Mouse (Mus musculus) forebrain, embryonic 15.5 days (tissue): ENCODE measurements around the gene Cer1. TPM values are rescaled to one million over a fixed set of nuclear protein-coding genes. Genes with fewer than 3 reads are reported as not detected.

Experiments used
- ATAC-seq: fragments of 200-750 bp; cut with Nextera tagmentation; replicated peaks from 2 replicates; pipeline ENCODE4 v1.8.0; 2017; ENCODE audit warnings: mild to moderate bottlenecking, moderate TSS enrichment, moderate library complexity
- H3K27ac ChIP-seq: fragments of 300-500 bp; sonication (generic); replicated peaks from 2 replicates; pipeline ENCODE4 v1.5.1; 2015; ENCODE audit warnings: mild to moderate bottlenecking, inconsistent platforms
- H3K27me3 ChIP-seq: fragments of 300-500 bp; sonication (generic); 2 replicates; pipeline ENCODE4 v1.6.1; 2015; ENCODE audit warnings: inconsistent platforms
- H3K36me3 ChIP-seq: fragments of 300-500 bp; sonication (generic); 2 replicates; pipeline ENCODE4 v1.6.1; 2015; ENCODE audit warnings: mild to moderate bottlenecking, inconsistent platforms
- H3K4me1 ChIP-seq: fragments of 300-500 bp; sonication (generic); 2 replicates; pipeline ENCODE4 v1.6.1; 2015; ENCODE audit warnings: inconsistent platforms
- H3K4me2 ChIP-seq: fragments of 300-500 bp; sonication (generic); replicated peaks from 2 replicates; pipeline ENCODE4 v1.6.1; 2015; ENCODE audit warnings: mild to moderate bottlenecking, inconsistent platforms
- H3K4me3 ChIP-seq: fragments of 300-500 bp; sonication (generic); 2 replicates; pipeline ENCODE4 v1.5.1; 2015; ENCODE audit warnings: mild to moderate bottlenecking, inconsistent platforms
- H3K9ac ChIP-seq: fragments of 300-500 bp; sonication (generic); replicated peaks from 2 replicates; pipeline ENCODE4 v1.6.1; 2015; ENCODE audit warnings: mild to moderate bottlenecking, inconsistent platforms
- H3K9me3 ChIP-seq: fragments of 300-500 bp; sonication (generic); 2 replicates; pipeline ENCODE4 v1.6.1; 2016; ENCODE audit warnings: inconsistent platforms
- WGBS: fragments of 180-500 bp; shearing (Covaris S2); methylation state at CpG from one replicate; pipeline ENCODE4 v1.1.7; 2015; ENCODE audit warnings: mixed read lengths; 5-methylcytosine and 5-hydroxymethylcytosine counted together
- polyA plus RNA-seq: library from polyadenylated mRNA; unstranded; fragments of >200 nt; fragmentation: Nextera tagmentation; extraction: Ambion mirVana; gene quantifications from 2 replicates; pipeline ENCODE4 v1.2.1, GENCODE M21; 2015

Cer1 gene
- polyA plus RNA-seq, 1 experiment from 2014 or later: 0.19 TPM

DNA sequence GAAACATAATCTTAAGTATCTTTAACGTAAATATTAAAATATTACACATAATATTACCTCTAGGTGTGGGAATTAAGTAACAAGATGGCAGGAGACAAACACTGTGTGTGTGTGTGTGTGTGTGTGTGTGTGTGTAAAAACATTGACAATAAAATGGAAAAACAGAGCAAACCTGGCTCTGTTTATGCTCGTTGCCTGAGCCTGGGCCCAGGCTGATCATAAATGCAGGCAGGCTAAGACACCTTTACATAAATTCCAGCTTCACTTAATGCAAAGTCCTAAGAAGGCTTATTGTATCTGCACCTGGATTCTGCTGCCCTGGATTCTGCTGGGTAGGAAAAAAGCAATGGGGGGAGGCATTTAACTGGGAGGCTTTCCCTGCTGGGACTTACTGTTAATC, 6.6 kb upstream of the Cer1 start:
- WGBS: 59% methylated on average over 2 of the region's 2 CpGs
- H3K27me3 ChIP-seq: no peaks in the 10 kb centered on the region
- H3K4me1 ChIP-seq: peaks cover 17% of the 10 kb centered on the region
- 0 out of 2 replicates have a peak, but pooled peaks have one; percentile 38 for ATAC-seq
- no peaks in the 10 kb centered on the region for H3K36me3 ChIP-seq
- H3K9me3 ChIP-seq: no peaks in the 10 kb centered on the region
- no peak overlapping the region for H3K27ac ChIP-seq
- H3K9ac ChIP-seq: no peak overlapping the region
- H3K4me3 ChIP-seq: no peak overlapping the region
- no peak overlapping the region for H3K4me2 ChIP-seq

DNA sequence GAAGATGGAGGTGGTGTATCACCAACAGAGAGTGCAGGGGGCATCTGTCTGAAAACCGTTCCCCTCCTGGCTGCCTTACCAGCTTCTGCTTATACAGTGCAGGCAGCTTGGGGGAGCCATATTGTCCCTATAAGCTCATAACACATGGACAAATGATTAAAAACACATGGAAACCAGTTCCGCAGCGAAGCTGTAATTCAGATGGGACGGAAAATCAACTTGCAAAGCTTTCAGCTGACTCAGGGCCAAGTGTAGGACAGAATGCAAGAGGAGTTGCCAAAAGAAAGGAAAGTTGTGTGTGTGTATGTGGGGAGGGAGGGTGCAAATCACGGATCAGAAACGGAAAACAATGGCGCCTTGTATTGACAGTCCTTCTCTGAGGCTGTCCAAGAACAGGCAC, 6.1 kb upstream of the Cer1 start:
- Histone ChIP-seq H3K4me3 (no peak overlapping the region), H3K27ac (peak overlapping the region; percentile 49; the same call in 1 of the 2 replicates), H3K9ac (no peak overlapping the region), H3K27me3 (no peaks in the 10 kb centered on the region), H3K9me3 (no peaks in the 10 kb centered on the region), H3K4me1 (peaks cover 17% of the 10 kb centered on the region), H3K4me2 (no peak overlapping the region; the same call in 1 of the 2 replicates), H3K36me3 (no peaks in the 10 kb centered on the region)
- peak; percentile 92 for ATAC-seq
- 36% methylated on average over 7 of the region's 7 CpGs for WGBS

DNA sequence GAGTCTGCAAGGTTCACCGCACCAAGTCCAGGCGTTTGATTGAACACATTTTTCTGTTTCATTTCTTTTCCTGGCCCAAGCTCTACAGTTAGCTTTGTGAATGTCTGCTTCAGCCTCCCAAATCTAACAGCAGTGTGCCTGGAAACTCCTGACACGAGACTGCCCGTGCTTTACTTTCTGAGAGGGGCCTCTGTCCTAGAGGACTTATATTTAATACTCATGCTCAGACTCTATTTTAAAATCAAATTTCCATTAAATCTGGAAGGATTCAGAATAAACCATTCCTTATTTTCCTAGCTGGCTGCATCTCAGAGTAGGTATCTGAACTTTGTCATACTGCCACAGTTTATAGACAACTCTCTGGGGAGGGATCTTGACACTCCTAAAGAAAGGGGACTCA, 5.6 kb upstream of the Cer1 start:
- Histone ChIP-seq H3K4me2 (no peak overlapping the region), H3K4me1 (peaks cover 17% of the 10 kb centered on the region), H3K4me3 (no peak overlapping the region), H3K27me3 (no peaks in the 10 kb centered on the region), H3K27ac (peak overlapping the region; percentile 49; the same call in 1 of the 2 replicates), H3K9ac (no peak overlapping the region), H3K36me3 (no peaks in the 10 kb centered on the region), H3K9me3 (no peaks in the 10 kb centered on the region)
- ATAC-seq: no peak
- whole genome bisulfite sequencing: 88% methylated on average over 4 of the region's 4 CpGs

DNA sequence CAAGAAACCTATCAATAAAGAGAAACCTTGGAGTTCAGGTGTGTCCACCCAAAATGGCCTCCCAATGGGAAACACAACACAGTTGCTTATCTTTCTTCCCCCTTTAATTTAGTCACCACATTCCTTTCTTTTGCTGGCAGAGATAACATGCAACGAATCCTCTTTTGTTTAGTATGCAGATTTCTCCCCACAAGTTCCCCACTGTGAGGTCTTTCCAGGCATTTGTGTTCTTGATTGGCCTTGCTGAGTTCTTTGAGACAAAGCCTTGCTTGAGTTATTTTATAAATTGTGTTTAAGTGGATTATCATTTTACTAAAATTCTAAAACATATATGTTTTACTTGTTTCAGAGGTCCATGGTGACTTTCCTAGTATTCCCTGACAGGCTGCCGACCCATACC, 1.2 kb upstream of the Cer1 start:
- H3K9ac ChIP-seq: no peak overlapping the region
- peaks cover 11% of the 10 kb centered on the region for H3K4me1 ChIP-seq
- H3K4me2 ChIP-seq: no peak overlapping the region
- H3K9me3 ChIP-seq: no peaks in the 10 kb centered on the region
- H3K4me3 ChIP-seq: no peak overlapping the region
- 54% methylated on average over 2 of the region's 2 CpGs for WGBS
- no peak for ATAC-seq
- no peaks in the 10 kb centered on the region for H3K36me3 ChIP-seq
- no peaks in the 10 kb centered on the region for H3K27me3 ChIP-seq
- no peak overlapping the region for H3K27ac ChIP-seq

DNA sequence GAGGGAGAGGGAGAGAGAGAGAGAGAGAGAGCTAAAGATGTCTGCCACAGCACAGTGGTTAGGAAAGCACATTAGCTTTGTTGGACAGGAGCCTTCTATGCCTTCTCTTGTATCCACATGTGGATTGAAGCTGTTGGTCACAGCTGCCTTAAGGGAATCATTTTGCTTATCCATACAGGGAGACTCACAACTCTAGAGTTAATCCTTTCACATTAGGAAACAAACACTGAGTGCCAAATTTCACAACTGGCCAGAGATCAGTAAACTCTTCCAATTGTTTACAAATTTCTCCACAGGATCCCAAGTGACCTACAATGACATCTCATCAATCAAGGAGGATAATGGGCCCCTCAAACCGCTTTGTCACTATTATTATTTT, 576 bp upstream of the Cer1 start:
- H3K4me3 ChIP-seq: no peak overlapping the region
- 66% methylated on average over 1 of the region's 1 CpGs for WGBS

DNA sequence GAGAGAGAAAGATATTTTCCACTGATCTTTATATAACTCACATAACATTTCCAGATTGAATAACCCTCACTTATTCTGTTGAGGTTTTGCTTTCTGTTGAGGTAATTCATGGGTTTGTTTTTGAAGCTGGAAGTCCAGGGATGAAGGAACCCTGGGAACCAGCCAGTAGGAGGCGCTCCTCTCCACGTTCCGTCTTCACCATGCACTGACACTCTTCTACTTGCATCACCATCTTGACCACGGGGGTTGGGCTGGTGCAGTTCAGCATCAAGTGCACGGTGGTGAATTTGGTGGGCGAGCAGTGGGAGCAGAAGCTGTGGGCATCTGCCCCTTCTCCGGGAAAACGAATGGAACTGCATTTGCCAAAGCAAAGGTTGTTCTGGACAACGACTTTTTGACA, 2.4 kb downstream of the Cer1 start:
- H3K4me1 ChIP-seq: peaks cover 3% of the 10 kb centered on the region; the same call in 1 of the 2 replicates
- H3K27me3 ChIP-seq: no peaks in the 10 kb centered on the region
- H3K36me3 ChIP-seq: no peaks in the 10 kb centered on the region
- H3K4me3 ChIP-seq: no peak overlapping the region
- WGBS: 88% methylated on average over 9 of the region's 9 CpGs
- H3K9ac ChIP-seq: no peak overlapping the region
- no peak overlapping the region for H3K4me2 ChIP-seq
- no peaks in the 10 kb centered on the region for H3K9me3 ChIP-seq
- H3K27ac ChIP-seq: no peak overlapping the region
- ATAC-seq: no peak

More for the DNA sequence above, 576 bp upstream of the Cer1 start:
- Histone ChIP-seq H3K27me3 (no peaks in the 10 kb centered on the region), H3K36me3 (no peaks in the 10 kb centered on the region), H3K9me3 (no peaks in the 10 kb centered on the region), H3K4me1 (peaks cover 6% of the 10 kb centered on the region; the same call in 1 of the 2 replicates), H3K9ac (no peak overlapping the region), H3K4me2 (no peak overlapping the region), H3K27ac (no peak overlapping the region)
- ATAC-seq: no peak

DNA sequence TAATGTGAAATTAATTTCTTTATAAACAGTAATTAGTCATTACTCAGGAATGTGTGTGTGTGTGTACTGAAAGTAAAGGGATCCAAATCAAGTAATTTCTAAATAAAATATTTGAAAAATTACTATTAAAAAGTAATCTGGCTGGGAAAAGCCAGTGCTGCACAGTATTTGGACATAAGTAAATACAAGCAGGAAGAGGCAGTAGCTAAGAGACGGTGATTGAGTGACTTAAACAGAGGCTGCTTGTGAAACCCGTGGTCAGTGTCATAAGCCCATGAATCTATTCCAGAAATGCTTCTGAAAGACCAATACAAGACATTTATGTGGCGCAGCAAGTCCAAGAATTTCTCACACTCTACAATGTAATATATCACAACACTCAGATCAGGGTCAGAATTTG, 3.6 kb downstream of the Cer1 start:
- no peak overlapping the region for H3K9ac ChIP-seq
- H3K27me3 ChIP-seq: no peaks in the 10 kb centered on the region
- no peaks in the 10 kb centered on the region for H3K36me3 ChIP-seq
- H3K4me3 ChIP-seq: no peak overlapping the region
- no peaks in the 10 kb centered on the region for H3K9me3 ChIP-seq
- H3K4me2 ChIP-seq: no peak overlapping the region
- peaks cover 3% of the 10 kb centered on the region; the same call in 1 of the 2 replicates for H3K4me1 ChIP-seq
- no peak overlapping the region for H3K27ac ChIP-seq
- ATAC-seq: no peak
- WGBS: 89% methylated on average over 3 of the region's 3 CpGs

DNA sequence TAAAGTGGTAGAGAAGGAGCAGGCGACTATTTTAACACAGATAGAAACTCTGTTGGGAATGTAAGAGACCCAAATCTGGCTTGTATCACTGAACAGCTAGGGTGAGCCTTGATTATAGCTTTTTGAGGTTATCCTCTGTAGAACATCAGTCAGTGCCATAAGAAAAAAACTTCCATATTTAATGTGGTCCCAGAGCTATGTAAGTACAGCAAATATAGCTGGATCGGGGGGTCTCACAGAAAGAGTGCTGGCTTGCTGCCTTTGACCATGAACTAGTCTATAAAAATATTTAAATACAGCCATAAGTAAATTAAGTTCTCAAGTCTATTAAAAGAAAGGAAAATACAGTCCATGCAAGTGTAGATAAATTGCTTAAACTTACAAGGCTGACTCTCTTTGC, 4.7 kb downstream of the Cer1 start:
- no peak for ATAC-seq
- Histone ChIP-seq H3K4me1 (peaks cover 3% of the 10 kb centered on the region; the same call in 1 of the 2 replicates), H3K4me3 (no peak overlapping the region), H3K36me3 (no peaks in the 10 kb centered on the region), H3K27ac (no peak overlapping the region), H3K9ac (no peak overlapping the region), H3K27me3 (no peaks in the 10 kb centered on the region), H3K9me3 (no peaks in the 10 kb centered on the region), H3K4me2 (no peak overlapping the region)
- WGBS: 84% methylated on average over 2 of the region's 2 CpGs

DNA sequence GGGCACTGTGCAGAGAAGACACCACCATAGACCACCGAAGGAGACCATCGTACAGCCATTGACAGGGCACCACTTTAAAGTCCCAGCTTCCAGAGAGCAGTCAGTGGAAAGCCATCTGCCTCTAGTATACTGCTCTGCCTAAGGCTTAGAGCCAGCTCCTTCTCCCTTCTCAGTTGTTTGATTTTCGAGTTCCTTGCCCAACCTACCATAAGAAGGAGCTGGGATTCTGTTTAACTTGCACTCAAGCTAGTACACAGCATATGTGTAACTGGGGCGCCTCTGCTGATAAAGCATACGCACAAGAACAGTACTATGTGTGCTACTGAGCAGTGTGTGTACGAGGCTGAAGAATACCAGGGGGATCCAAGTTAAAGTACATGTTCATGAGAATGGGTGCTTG, 5.8 kb downstream of the Cer1 start:
- Histone ChIP-seq H3K4me2 (no peak overlapping the region), H3K4me3 (no peak overlapping the region), H3K27me3 (no peaks in the 10 kb centered on the region), H3K9me3 (no peaks in the 10 kb centered on the region), H3K4me1 (no peaks in the 10 kb centered on the region), H3K27ac (peak overlapping the region; percentile 27; the same call in 1 of the 2 replicates), H3K36me3 (no peaks in the 10 kb centered on the region), H3K9ac (no peak overlapping the region)
- 70% methylated on average over 6 of the region's 6 CpGs for WGBS
- peak; percentile 51 for ATAC-seq

DNA sequence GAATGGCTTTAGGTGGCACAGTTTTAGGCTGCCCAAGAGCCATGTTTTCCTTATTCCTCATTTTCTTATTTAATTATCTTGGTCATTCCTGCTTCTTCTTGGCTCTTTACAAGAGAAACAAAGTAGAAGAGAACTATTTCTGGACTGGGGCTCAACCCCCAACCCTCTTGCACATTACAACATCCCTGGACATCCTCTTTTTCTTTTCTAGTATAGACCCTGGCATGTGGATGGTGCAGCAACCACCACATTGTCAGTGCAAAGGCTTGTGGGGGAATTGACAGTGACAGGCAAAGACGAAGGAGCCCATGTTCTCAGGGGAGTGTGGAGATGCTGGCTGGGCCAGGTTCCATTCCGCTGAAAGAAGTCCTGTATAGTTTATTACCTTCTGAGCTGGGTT, 8.3 kb downstream of the Cer1 start:
- no peaks in the 10 kb centered on the region for H3K36me3 ChIP-seq
- H3K4me2 ChIP-seq: no peak overlapping the region
- H3K9me3 ChIP-seq: no peaks in the 10 kb centered on the region
- no peak overlapping the region for H3K27ac ChIP-seq
- WGBS: 90% methylated on average over 2 of the region's 2 CpGs
- no peaks in the 10 kb centered on the region for H3K4me1 ChIP-seq
- H3K4me3 ChIP-seq: no peak overlapping the region
- H3K27me3 ChIP-seq: no peaks in the 10 kb centered on the region
- no peak for ATAC-seq
- no peak overlapping the region for H3K9ac ChIP-seq

DNA sequence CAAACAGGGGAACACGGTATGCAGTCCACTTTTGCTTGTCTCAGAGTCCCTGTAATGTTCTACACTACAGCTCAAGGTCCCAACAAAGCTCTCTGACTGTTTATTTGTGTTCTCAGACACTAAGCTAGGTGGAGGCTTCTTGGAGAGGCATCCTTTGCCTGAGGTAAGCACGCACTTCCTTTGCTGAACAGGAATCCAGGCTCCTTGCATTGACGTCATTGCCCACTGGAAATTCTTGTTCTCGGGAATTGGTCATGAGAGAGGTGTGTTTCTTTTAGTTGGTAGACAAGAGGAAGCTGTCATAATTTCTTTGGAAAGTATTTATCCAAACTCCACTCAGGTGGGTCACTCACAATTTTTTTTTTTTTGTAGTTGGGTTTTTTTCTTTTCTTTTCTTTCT, 9.4 kb downstream of the Cer1 start:
- Histone ChIP-seq H3K9ac (no peak overlapping the region), H3K27ac (no peak overlapping the region), H3K9me3 (no peaks in the 10 kb centered on the region), H3K27me3 (no peaks in the 10 kb centered on the region), H3K4me1 (no peaks in the 10 kb centered on the region), H3K4me3 (no peak overlapping the region), H3K4me2 (no peak overlapping the region), H3K36me3 (no peaks in the 10 kb centered on the region)
- ATAC-seq: no peak
- 82% methylated on average over 4 of the region's 4 CpGs for WGBS

DNA sequence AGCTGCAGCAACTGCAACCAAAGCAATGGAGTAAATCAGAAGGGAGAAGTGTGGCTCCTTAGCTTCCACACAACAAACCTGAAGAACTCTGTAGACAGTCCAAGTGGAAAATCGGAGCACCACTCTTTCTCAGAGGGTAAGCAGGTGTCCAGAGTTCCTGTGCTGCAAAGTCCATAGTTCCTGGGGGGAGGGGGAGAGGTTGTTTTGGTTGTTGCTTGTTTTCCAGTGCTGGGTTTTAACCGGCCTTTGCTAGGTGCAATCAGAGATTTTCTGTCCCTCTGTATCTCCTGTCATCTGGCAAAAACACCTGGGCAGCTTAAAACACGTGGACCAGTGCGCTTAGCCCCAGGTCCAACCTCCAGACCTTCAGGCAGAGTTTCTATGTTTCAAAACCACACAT, 10.2 kb downstream of the Cer1 start:
- Histone ChIP-seq H3K4me3 (no peak overlapping the region), H3K4me1 (no peaks in the 10 kb centered on the region), H3K36me3 (no peaks in the 10 kb centered on the region), H3K27me3 (no peaks in the 10 kb centered on the region), H3K27ac (no peak overlapping the region), H3K9me3 (no peaks in the 10 kb centered on the region), H3K9ac (no peak overlapping the region), H3K4me2 (no peak overlapping the region)
- ATAC-seq: no peak
- WGBS: 72% methylated on average over 4 of the region's 4 CpGs

DNA sequence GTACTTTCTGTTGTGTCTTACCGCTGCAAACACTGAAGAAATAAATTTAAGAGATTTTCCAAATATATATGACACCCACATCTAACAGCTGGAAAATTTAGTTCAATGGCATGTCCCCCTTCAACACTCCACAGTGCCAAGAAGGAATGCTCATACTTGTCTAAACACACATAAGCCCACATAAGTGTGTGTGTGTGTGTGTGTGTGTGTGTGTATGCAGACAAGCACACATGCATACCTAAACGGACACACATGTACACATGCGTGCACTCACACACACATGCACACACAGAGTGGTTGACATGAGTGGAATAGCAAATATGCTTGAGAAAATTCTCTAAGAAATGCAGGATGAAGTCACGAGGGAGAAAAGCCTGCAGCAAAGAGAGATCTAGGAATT, 12.4 kb downstream of the Cer1 start:
- Histone ChIP-seq H3K4me1 (no peaks in the 10 kb centered on the region), H3K9ac (no peak overlapping the region), H3K27ac (no peak overlapping the region), H3K27me3 (no peaks in the 10 kb centered on the region), H3K4me3 (no peak overlapping the region), H3K4me2 (no peak overlapping the region), H3K36me3 (no peaks in the 10 kb centered on the region), H3K9me3 (no peaks in the 10 kb centered on the region)
- ATAC-seq: no peak
- WGBS: 69% methylated on average over 4 of the region's 4 CpGs
